Mouse (Mus musculus): ENCODE results near the gene Il15. TPM values are rescaled to one million over a fixed set of nuclear protein-coding genes. Genes with fewer than 3 reads are reported as not detected.

The Il15 gene
- polyA plus RNA-seq, 1 experiment, result not detected

GRCm38 (mm10) chr8:82327986-82328652 is 74.9 kb downstream of the Il15 start:
- Histone ChIP-seq H3K27me3 (ENCODE audit: control insufficient read depth, insufficient read depth, insufficient read length) (no peaks in the 10 kb centered on the region), H3K79me2 (ENCODE audit: control insufficient read depth, insufficient read depth) (no peaks in the 10 kb centered on the region), H3ac (ENCODE audit: control insufficient read depth, insufficient read length, low read depth) (no peak overlapping the region), H3K79me3 (ENCODE audit: low read depth) (no peaks in the 10 kb centered on the region), H3K36me3 (ENCODE audit: control insufficient read depth, insufficient read depth) (no peaks in the 10 kb centered on the region), H3K4me3 (ENCODE audit: insufficient read depth, poor library complexity, severe bottlenecking) (no peak overlapping the region)
- TF ChIP-seq FOSL1 (IDR thresholded peaks at IDR 0.05; ENCODE audit: insufficient read depth, low read length, poor library complexity, severe bottlenecking) (no peak), CEBPB (IDR thresholded peaks at IDR 0.05; ENCODE audit: low read depth) (no peak), MAX (IDR thresholded peaks at IDR 0.05) (no peak), MYOD1 (IDR thresholded peaks at IDR 0.05; ENCODE audit: control insufficient read depth, insufficient read length, low read depth) (no peak), CTCF (IDR thresholded peaks at IDR 0.05; ENCODE audit: control insufficient read depth, insufficient read depth, insufficient read length) (no peak), MYOG (IDR thresholded peaks at IDR 0.05; ENCODE audit: control insufficient read depth, extremely low read depth, insufficient read length) (no peak), USF1 (IDR thresholded peaks at IDR 0.05; ENCODE audit: low read depth) (no peak)

- Histone ChIP-seq H3K4me3 (ENCODE audit: insufficient read depth, poor library complexity, severe bottlenecking) (no peak overlapping the region), H3K36me3 (ENCODE audit: control insufficient read depth, insufficient read depth) (no peaks in the 10 kb centered on the region), H3K79me2 (ENCODE audit: control insufficient read depth, insufficient read depth) (no peaks in the 10 kb centered on the region), H3ac (ENCODE audit: control insufficient read depth, insufficient read length, low read depth) (no peak overlapping the region), H3K27me3 (ENCODE audit: control insufficient read depth, insufficient read depth, insufficient read length) (no peaks in the 10 kb centered on the region), H3K79me3 (ENCODE audit: low read depth) (no peaks in the 10 kb centered on the region)
- TF ChIP-seq USF1 (IDR thresholded peaks at IDR 0.05; ENCODE audit: low read depth), result no peak
- TF ChIP-seq MYOD1 (IDR thresholded peaks at IDR 0.05; ENCODE audit: control insufficient read depth, insufficient read length, low read depth), result no peak
- TF ChIP-seq FOSL1 (IDR thresholded peaks at IDR 0.05; ENCODE audit: insufficient read depth, low read length, poor library complexity, severe bottlenecking), result no peak
- TF ChIP-seq MYOG (IDR thresholded peaks at IDR 0.05; ENCODE audit: control insufficient read depth, extremely low read depth, insufficient read length), result no peak
Measured at GRCm38 (mm10) chr8:82326061-82326460, 77.0 kb downstream of the Il15 start.

- TF ChIP-seq MYOG (IDR thresholded peaks at IDR 0.05; ENCODE audit: control insufficient read depth, extremely low read depth, insufficient read length) (no peak), MYOD1 (IDR thresholded peaks at IDR 0.05; ENCODE audit: control insufficient read depth, insufficient read length, low read depth) (no peak), FOSL1 (IDR thresholded peaks at IDR 0.05; ENCODE audit: insufficient read depth, low read length, poor library complexity, severe bottlenecking) (no peak), USF1 (IDR thresholded peaks at IDR 0.05; ENCODE audit: low read depth) (no peak), MAX (IDR thresholded peaks at IDR 0.05) (no peak), CTCF (IDR thresholded peaks at IDR 0.05; ENCODE audit: control insufficient read depth, insufficient read depth, insufficient read length) (no peak), CEBPB (IDR thresholded peaks at IDR 0.05; ENCODE audit: low read depth) (no peak)
- Histone ChIP-seq H3K79me3 (ENCODE audit: low read depth) (no peaks in the 10 kb centered on the region), H3K4me3 (ENCODE audit: insufficient read depth, poor library complexity, severe bottlenecking) (no peak overlapping the region), H3K79me2 (ENCODE audit: control insufficient read depth, insufficient read depth) (no peaks in the 10 kb centered on the region), H3K36me3 (ENCODE audit: control insufficient read depth, insufficient read depth) (no peaks in the 10 kb centered on the region), H3K27me3 (ENCODE audit: control insufficient read depth, insufficient read depth, insufficient read length) (no peaks in the 10 kb centered on the region), H3ac (ENCODE audit: control insufficient read depth, insufficient read length, low read depth) (no peak overlapping the region)
Measured at GRCm38 (mm10) chr8:82325586-82325985, 77.4 kb downstream of the Il15 start.

- Histone ChIP-seq H3K4me3 (ENCODE audit: insufficient read depth, poor library complexity, severe bottlenecking) (no peak overlapping the region), H3K27me3 (ENCODE audit: control insufficient read depth, insufficient read depth, insufficient read length) (no peaks in the 10 kb centered on the region), H3K79me3 (ENCODE audit: low read depth) (no peaks in the 10 kb centered on the region), H3ac (ENCODE audit: control insufficient read depth, insufficient read length, low read depth) (no peak overlapping the region), H3K36me3 (ENCODE audit: control insufficient read depth, insufficient read depth) (no peaks in the 10 kb centered on the region), H3K79me2 (ENCODE audit: control insufficient read depth, insufficient read depth) (no peaks in the 10 kb centered on the region)
- no peak for TF ChIP-seq MYOG (IDR thresholded peaks at IDR 0.05; ENCODE audit: control insufficient read depth, extremely low read depth, insufficient read length)
- TF ChIP-seq USF1 (IDR thresholded peaks at IDR 0.05; ENCODE audit: low read depth), result no peak
- TF ChIP-seq MYOD1 (IDR thresholded peaks at IDR 0.05; ENCODE audit: control insufficient read depth, insufficient read length, low read depth), result no peak
- no peak for TF ChIP-seq MAX (IDR thresholded peaks at IDR 0.05)
- no peak for TF ChIP-seq CTCF (IDR thresholded peaks at IDR 0.05; ENCODE audit: control insufficient read depth, insufficient read depth, insufficient read length)
- TF ChIP-seq FOSL1 (IDR thresholded peaks at IDR 0.05; ENCODE audit: insufficient read depth, low read length, poor library complexity, severe bottlenecking), result no peak
- no peak for TF ChIP-seq CEBPB (IDR thresholded peaks at IDR 0.05; ENCODE audit: low read depth)
Measured at GRCm38 (mm10) chr8:82317446-82317845, 85.6 kb downstream of the Il15 start.

- H3K79me2 ChIP-seq (ENCODE audit: control insufficient read depth, insufficient read depth), result no peaks in the 10 kb centered on the region
- no peaks in the 10 kb centered on the region for H3K79me3 ChIP-seq (ENCODE audit: low read depth)
- H3K4me3 ChIP-seq (ENCODE audit: insufficient read depth, poor library complexity, severe bottlenecking), result no peak overlapping the region
- no peak overlapping the region for H3ac ChIP-seq (ENCODE audit: control insufficient read depth, insufficient read length, low read depth)
- no peaks in the 10 kb centered on the region for H3K27me3 ChIP-seq (ENCODE audit: control insufficient read depth, insufficient read depth, insufficient read length)
- no peaks in the 10 kb centered on the region for H3K36me3 ChIP-seq (ENCODE audit: control insufficient read depth, insufficient read depth)
- TF ChIP-seq MYOD1 (IDR thresholded peaks at IDR 0.05; ENCODE audit: control insufficient read depth, insufficient read length, low read depth) (no peak), FOSL1 (IDR thresholded peaks at IDR 0.05; ENCODE audit: insufficient read depth, low read length, poor library complexity, severe bottlenecking) (no peak), CEBPB (IDR thresholded peaks at IDR 0.05; ENCODE audit: low read depth) (no peak), USF1 (IDR thresholded peaks at IDR 0.05; ENCODE audit: low read depth) (no peak), MAX (IDR thresholded peaks at IDR 0.05) (no peak), CTCF (IDR thresholded peaks at IDR 0.05; ENCODE audit: control insufficient read depth, insufficient read depth, insufficient read length) (no peak), MYOG (IDR thresholded peaks at IDR 0.05; ENCODE audit: control insufficient read depth, extremely low read depth, insufficient read length) (no peak)
Measured at GRCm38 (mm10) chr8:82306424-82306823, 96.6 kb downstream of the Il15 start.

Measured in C2C12 (cell line).